Mouse (Mus musculus) spleen, adult 18-20 months (tissue): ENCODE results near the gene Rpl12.

ENCODE experiments used
- DNase-seq, 2 experiments: peaks; one replicate each; pipeline ENCODE4 v3.0.0; 2022; ENCODE audit warnings: mixed read lengths in 2 of 2

The Rpl12 gene

GRCm38 (mm10) chr2:32961192-32961995 lies at the start of gene Rpl12, which contains the start of gene Lrsam1:
Gene Rpl12, plus strand, starts transcription at chr2:32961559.
Gene Lrsam1, minus strand, starts transcription at chr2:32961614.
- DNase-seq: peak; percentile 92 to 96

DNA sequence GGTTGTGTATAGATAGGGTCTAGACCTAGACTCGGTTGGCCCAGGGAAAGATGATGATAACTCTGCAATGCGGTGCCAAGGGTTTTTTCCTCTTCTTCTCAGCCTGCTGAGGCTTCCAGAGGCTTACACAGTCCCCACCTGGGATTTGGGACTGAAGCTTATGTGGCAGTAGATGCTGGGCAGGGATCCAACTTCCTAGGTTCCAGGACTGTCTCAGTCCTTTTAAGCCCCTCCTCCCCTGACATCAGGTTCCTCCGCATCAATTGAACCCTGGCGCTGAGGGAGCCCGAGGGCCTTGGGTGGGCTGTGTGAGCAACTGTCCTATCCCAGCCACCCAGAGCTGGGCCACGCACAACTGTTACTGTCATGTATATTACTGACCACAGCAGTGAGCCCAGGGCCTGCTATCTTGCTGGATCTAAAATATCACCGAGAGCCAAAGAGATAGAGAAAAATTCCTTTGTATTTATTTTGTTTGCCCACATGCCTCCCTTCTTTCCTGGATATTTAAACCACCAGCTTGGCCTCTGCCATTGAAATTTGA lies 49.6 kb upstream of the Rpl12 start:
- no peak for DNase-seq

DNA sequence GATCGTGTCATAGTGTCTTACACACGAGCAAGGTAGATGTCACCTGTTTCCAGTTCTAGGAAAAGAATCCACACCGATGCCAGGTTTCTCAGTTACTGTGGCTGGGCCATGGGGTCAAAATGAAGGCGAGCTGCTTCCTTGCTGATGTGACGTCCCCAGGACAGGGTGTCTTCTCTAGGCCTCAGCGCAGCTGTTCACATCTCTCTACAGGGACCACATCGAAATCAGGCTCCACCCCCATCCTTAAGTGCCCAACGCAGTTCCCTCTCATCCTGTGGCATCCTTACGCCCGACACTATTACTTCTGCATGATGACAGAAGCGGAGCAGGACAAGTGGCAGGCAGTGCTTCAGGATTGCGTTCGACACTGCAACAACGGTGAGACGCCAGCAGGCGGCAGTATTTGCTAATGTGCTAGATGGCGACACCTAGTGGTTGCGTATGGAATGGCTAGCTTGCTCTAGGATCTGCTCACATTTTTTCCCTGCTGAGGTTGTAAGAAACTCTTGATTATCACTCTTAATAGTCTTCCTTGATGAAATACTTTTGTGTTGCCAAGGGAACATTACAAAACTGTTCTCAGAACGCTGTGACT lies 49.1 kb upstream of the Rpl12 start:
- peak; percentile 54 to 80 for DNase-seq

DNA sequence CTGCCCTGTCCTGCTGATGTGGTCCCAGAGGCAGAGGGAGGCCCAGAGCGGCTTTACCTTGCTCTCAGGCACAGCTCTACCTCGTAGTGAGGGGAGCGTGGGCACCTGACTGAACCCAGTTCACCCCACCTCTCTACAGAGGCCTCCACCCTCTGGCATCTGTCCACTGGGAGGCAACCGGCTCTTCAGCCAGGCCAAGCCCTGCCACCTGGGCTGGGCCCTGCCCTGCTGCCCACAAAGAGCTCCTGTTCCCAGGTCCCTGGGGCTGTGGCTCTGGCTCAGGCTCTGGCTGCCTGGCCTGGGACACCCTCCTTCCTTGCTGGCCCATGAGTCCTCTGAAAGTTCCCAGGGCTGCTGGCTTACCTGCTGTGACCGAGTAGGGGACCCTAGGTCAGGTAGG lies 47.0 kb upstream of the Rpl12 start:
- no peak for DNase-seq

DNA sequence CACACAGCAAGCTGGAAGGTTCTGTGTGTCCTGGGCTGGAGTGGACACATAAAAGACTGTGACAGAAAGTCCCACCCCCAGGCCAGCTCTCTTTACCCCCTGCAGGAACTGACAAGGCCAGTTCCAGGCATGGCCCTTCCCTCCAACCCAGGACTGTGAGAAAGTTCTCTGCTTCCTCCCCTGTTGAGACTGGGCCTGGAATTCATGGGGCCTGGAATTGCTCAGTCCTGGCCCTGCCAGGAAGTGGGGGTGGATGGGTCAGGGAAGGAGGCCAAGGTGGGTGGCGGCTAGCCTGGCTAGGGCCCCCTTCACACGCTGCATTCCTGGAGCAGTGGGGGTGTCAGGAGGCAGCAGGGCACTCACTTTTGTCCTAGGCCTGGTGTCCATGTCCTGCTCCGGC lies 46.5 kb upstream of the Rpl12 start:
- peak in 1 of 2 experiments; percentile 14 for DNase-seq

- peak; percentile 21 to 35 for DNase-seq
These were observed 43.8 kb upstream of the Rpl12 start for GRCm38 (mm10) chr2:32917526-32917925.

DNA sequence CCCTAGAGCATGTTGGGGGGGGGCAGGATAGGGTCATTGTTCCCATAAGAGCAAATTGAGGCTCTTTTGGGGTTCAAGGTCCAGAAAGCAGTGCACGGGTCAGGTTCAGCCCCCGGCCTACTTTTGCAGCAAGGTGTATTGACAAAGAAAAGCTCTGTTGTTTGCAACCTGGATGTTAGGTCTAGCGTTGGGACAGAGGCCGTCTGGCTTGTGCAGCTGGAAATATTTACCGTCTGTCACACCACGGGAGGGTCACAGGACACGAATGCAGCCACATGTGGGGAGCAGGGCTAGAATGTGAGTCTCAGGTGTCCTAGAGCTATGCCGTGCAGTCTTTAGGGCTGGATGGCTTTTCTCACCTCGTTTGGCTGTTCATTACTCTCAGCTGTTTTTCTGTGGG lies 43.0 kb upstream of the Rpl12 start:
- no peak for DNase-seq

GRCm38 (mm10) chr2:32921235-32921634 lies 40.1 kb upstream of the Rpl12 start:
- no peak for DNase-seq

- DNase-seq: no peak
These were observed 39.5 kb upstream of the Rpl12 start for GRCm38 (mm10) chr2:32921801-32922380.

GRCm38 (mm10) chr2:32922564-32922963 lies 38.8 kb upstream of the Rpl12 start:
- no peak for DNase-seq

- no peak for DNase-seq
These were observed 37.7 kb upstream of the Rpl12 start for GRCm38 (mm10) chr2:32923551-32924250.

DNA sequence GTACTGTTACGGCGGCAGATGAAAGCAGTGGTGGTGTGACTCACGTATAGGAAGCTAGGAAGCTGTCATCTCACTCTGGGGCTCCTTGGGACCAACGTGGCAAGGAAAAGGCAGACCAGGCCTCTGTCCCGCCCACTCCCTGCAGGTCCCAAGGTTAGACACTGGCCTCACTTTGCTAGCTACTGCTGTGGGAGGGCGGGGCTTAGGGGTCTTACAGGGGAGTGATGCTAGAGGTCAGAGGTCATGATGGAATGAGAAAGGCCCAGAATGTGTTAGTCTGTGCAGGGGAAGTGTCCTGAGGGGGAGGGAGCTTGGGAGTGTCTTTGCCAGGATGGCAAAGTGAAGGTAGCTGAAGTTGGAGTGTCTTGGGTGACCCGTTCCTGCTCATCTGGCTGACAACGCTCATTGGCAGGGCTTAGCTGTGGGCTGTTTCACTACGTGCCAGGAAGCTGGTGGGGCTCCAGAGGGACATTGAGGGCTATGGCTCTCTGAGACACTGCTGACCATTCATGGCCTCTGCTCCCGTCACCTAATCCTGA lies 37.0 kb upstream of the Rpl12 start:
- DNase-seq: no peak

- no peak for DNase-seq
These were observed 34.9 kb upstream of the Rpl12 start for GRCm38 (mm10) chr2:32926330-32927075.

DNA sequence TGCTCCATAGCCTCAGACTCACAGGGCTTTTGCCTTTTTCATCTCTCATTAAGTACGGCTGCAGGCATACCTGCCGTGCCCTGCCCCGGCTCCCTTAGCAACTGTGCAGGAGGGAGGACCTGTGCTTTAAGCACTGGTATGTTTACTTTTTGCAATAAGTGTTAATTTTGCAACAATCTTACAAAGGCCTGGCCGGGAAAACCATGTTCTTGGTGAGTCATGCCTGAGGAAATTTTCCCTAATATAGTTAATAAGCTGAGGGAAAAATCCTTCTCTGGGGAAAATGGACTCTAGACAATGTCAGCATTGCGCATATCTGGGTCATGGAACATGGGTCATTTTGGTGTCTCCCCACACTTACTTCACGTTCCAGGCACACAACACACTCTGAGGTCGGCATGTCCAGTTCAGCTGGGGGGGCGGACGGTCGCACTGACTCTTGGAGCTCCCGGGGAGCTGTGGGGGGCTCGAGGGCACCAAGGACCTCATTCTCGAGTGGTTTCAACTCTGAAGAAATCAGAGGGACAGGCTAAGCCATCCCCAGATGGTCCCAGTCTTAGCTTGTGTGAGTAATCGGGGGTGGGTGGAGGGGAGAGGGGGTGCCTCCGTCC lies 33.6 kb upstream of the Rpl12 start:
- no peak for DNase-seq

- DNase-seq: peak; percentile 23 to 46
These were observed 33.0 kb upstream of the Rpl12 start for GRCm38 (mm10) chr2:32928235-32928946.

DNA sequence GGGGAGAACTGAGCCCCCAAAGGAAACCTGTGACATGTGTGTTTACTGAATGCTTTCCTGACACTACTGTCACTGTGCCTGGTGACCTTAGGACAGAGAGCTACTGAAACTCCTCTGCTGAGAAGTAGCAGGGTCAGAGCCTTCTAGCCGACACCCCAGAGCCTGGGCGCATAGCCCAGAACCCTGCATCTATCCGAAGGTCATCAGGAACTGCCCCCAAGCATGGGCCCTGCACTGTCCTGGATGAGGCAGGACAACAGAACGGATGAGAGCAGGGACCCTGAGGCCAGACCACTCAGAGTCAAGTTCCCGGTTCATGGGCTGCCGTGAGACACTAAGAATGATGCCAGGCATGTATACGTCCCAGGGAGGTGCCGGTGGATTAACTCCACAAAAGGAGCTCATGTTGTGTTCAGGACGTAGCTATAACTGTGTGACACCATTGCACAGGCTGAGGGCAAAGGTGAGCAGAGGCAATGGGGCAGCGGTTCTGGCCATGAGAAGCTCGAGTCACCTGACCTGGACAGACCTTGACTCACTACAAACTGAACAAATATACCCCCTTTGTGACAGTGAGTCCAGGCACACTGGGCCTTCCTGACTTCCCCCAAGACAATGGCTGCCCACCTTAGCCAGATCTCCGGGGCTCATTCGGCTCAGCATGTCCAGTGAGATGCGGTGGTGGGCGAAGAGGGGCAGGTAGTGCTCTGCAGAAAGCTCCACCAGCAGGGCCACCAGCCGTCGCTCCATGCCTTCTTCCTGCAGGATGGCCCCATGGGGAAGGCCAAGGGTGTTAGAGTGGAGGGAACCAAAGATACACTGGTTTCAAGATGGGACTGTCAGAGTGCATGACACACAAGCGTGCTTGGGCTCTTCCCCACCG lies 32.2 kb upstream of the Rpl12 start:
- no peak for DNase-seq

DNA sequence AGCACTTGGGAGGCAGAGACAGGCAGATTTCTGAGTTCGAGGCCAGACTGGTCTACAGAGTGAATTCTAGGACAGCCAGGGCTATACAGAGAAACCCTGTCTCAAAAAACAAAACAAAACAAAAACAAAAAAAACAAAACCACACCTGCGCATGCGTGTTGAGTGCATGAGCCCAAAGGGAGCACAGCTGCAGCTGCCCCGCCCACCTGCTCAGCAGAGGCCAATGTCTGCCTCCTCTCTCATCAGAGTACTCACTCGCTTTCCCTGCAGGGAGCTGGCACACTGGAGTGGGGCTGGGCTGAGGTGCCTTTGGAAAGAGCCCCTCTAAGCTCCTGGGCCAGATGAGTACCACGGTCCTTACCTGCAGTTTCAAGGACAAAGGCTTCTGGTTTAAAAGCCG lies 29.6 kb upstream of the Rpl12 start:
- no peak for DNase-seq

DNA sequence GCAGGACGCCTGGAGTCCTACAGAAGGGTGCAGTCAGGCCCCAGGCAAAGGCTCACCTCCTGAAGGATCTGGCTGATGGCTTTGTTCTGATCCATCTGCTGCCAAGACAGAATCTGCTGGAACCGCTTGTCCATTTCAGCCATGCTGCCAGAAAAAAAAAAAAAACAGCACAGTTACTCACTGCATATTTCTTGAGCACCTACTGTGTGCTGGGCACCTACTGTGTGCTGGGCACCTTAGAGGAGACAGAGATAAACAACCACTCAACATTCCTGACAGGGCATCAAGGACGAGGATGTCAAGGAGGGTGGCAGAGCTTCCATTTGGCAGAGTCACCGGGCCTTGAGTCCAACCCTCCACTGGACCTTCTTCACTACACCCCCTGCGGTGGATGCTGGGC lies 22.6 kb upstream of the Rpl12 start:
- DNase-seq: no peak

DNA sequence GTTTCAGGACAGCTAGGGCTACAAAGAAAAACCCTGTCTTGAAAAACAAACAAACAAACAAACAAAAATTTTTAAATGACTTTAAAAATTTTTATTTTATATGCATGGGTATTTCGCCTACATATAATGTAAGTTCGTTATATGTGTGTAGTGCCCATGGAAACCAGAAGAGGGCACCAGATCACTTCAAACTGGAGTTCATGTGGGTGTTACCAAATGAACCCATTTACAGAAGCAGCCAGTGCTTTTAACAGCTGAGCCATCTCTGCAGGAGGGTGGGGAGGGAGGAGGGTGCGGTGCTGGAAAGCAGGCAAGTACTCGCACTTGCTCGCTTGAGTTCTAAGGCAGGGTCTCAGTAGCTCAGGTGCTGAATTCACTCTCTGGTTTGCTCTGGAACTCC lies 21.9 kb upstream of the Rpl12 start:
- DNase-seq: peak in 1 of 2 experiments; percentile 27

- DNase-seq: no peak
These were observed 20.9 kb upstream of the Rpl12 start for GRCm38 (mm10) chr2:32940483-32940882.
